Mouse (Mus musculus) skeletal muscle tissue, adult 2 months (tissue): ENCODE measurements around the gene Phldb3.
A peak's percentile ranks its signal among the peaks of the same experiment; 100 is the strongest.

Experiments
- DNase-seq: peaks from one replicate; pipeline ENCODE4 v3.0.0-alpha.2; 2012; ENCODE audit warnings: low read depth, low spot score

The Phldb3 gene

DNA sequence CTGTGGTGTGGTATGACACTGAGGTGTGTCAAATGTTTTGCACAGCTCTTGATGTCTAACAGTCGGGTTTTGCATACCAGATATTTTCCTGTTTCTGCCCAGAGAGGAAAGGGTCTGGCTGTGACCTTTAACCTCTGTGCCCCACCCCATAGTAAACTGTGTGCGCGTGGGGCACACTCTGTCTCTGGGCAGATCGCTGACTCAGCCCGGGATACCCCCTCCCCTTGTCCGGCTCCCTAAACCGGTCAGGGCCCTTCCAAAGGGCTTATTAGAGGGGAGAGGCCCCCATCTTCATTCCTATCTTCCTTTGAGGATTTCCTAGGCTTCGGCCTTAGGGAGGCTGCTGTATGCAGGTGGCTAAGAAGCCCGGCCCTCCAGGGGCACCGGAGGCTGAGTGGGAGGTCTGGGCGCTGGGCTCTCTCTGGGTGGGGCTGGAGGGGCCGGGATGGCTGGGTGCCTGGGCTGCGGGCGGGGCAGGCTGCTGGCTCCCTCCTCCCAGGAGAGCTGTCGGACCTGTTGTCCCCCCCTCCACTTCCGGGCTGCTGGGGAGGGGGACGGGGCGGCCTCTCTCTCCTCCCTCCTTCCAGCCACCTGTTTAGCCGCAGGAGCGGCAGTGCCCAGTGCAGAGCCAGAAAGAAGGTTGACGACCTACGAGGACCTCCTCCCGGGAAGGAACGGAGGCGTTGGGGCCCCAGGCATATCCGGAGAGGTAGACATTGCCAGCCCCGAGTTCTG lies at the start of gene Phldb3:
Gene Phldb3 (plus strand): TSS at position 620 of the 735 bp plus-strand sequence.
- no peak for DNase-seq

DNA sequence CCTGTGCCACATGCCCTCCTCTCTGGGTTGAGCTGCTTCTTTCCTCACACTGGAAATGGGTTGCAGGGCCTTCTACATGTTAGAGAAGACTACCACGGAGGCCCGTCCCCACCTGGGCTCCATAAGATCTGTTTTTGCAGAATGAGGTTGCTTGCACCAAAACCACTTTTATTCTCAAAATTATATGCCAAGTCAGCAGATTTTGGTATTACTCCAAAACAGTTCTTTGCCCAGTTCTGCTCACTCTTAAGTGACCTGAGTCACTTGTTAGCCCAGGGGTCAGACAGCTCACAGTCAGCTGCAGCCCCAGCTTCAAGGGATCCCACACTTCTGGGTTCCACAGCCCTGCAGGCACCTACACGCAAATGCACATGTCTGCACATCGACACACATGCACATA lies 49.1 kb upstream of the Phldb3 start:
- DNase-seq = no peak

DNA sequence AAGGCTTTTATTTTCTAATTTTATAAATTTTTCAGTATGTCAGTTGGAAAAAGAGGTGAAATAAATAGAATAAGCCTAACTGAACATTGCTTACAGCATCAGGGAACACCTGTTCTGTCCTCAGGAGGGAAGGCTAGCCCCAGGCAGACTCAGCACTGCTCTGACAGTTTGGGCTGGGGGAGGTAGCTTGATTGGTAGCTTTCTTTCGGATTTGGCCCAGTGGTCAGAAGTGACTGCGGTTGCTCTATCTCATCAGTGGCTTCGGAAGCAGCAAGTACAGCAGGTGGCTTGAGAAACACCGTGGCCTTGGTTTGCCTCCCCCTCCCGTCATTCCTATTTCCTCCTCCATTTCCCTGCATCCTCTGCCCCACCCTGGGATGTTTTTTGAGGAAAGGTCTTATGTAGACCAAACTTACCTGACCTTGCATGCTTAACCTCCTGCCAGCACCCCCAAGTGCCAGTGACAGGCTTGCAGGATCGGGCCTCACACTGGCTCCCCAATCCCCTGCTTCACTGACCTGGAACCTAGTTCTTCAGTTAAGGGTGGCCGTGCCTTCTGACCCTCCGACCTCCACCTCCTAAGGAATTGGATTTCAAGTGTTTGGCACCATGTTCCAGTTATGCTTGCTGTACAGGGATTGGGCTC lies 47.2 kb upstream of the Phldb3 start:
- no peak for DNase-seq

DNA sequence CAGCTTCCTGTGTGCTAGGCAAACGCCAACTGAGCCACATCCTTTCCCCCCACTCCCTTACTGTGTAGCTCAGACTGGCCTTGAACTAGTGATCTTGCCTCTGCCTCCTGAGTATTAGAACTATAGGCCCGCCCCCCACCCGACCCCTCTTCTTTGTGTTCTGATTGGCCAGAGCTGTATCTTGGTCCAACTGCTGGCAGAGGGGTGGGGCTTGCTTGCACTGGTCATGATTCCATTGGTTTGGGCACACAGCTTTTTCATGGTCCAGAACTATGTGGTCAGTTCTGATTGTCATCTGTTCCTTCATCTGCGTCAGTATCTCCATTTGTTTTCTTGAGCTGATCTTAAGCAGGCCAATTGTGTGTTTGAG lies 46.7 kb upstream of the Phldb3 start:
- no peak for DNase-seq

DNA sequence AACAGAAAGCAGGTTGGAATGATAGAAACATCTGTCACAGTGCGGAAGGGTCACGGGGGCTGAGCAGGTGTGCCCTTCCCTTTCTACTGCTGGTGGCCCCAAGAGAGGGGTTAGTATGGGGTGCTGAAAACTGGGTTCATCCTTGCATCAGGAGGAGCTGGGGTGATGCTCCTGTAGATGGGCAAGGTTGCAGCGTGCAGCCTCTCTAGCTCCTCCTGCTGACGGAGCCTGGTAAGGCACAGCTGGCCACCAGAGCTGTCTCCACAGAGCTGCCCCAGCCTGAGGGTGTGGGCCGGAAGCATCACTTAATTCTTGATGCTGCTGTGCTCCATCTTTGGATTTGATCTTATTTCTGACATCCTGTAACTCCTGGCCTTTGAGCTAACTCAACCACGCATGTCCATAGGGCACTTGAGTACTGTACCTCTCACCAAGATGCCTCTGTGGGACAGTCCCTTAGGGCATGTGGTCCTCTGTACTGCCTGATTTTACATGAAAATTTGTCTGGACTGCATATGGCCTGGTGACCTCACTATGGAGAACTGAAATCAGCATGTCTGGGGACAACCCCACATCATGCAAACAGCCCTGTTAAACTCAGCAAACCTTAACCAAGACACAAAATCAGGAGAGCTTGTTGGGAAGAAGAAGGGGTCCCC lies 45.8 kb upstream of the Phldb3 start:
- peak; percentile 39 for DNase-seq

DNA sequence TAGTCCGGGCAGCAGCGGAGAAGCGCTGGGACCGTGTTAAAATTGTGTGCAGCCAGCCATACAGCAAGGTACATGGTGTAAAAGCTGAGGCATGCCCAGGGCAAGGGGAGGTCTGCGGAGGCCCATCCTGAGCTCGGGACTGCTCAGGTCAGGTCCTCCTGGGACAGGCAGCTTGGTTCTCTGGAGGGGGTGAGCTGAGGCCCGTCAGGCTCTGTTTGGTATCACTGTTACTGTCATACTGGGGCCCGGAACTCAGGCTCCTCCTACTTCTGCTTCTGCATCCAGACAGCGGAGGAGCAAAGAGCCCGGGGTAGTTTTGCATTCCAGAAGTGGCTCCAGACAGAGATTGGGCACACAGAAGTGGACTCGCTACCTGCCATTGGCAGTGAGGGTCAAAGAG lies 44.9 kb upstream of the Phldb3 start:
- no peak for DNase-seq

DNA sequence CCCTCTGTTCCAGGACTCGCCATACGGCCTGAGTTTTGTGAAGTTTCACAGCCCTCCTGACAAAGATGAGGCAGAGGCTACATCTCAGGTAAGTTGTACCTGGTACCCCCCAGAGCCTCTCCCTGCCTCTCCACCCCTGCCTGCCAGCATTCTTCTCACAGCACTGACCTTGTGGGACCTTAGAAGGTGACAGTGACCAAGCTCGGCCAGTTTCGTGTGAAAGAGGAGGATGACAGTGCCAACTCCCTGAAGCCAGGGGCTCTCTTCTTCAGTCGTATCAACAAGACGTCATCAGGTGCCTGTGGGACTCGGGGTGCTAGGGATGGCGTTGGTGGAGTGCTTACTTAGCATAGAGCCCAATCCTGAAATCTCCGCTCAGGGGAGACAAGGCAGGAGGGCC lies 44.4 kb upstream of the Phldb3 start:
- DNase-seq = no peak

DNA sequence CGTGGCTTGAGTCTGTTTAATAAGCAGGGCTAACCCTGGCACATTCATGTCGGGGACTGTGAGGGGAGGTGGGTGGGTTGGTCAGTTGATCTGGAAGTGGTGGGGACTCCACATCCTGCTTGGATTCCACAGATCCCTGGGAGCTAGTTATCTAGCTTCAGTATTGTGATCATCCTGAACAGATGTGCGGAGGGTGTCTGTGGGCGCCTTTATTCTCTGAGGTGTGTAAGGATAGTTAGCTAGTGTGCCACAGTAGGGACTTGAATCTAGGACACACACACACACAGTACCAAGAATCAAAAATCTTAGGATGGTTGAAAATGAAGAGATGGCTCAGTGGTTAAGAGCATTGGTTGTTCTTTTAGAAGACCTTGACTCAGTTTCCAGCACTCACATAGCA lies 42.1 kb upstream of the Phldb3 start:
- no peak for DNase-seq

DNA sequence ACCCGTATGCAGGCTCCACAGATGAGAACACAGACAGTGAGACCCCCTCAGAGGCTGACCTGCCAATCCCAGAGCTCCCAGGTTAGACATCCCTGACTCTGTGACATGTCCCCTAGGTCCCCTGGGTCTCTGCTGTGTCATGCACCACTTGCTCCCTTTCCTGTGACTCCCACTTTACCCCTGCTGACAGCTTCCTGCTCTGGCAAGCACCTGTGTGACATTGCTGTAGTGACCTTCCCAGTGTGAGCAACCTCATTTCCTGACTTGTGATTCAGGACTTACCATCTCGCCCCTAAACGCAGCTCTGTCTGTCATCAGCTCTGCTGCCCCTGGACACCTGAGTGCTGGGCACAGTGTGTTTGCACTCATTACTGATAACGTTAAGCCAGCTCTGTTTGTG lies 39.5 kb upstream of the Phldb3 start:
- no peak for DNase-seq

DNA sequence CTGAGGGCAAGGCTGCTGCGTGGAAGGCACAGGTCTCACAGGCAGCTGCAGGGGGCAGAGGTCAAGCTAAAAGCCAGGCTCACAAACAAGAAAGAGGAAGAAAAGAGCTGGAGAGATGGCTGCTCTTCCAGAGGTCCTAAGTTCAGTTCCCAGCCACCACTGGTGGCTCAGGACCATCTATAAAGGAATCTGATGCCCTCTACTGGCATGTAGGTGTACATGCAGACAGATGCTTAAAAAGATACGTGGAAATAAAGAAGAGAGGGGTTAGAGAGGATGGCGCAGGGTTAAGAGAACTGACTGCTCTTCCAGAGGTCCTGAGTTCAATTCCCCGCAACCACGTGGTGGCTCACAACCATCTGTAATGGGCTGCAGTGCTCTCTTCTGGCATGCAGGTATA lies 38.1 kb upstream of the Phldb3 start:
- DNase-seq = no peak

DNA sequence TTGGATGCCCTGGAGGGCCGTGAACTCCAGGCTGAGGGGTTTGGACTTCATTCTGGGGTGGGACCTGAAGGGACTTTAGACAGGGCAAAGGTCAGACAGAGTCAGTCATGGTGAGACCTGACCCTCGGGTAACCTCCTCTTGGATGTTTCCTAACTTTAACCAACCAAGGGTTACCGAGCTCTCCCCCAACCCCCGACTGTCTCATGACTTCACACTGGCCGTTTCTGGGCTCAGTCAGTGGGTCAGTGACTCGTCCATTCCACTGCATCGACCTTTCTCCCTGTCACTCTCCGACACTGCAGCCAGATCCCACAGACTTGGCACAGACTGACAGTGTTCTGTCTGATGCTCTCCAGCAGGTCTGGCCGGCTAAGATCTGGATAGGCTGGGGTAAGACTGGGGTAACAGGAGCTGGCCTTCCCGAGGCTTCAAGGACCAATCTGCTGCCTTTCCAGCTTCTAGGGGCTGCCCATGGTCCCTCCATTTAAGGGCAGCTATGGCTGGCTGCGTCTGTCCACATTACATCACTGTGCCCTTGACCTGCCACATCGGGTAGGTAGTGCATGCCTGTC lies 36.3 kb upstream of the Phldb3 start:
- no peak for DNase-seq

DNA sequence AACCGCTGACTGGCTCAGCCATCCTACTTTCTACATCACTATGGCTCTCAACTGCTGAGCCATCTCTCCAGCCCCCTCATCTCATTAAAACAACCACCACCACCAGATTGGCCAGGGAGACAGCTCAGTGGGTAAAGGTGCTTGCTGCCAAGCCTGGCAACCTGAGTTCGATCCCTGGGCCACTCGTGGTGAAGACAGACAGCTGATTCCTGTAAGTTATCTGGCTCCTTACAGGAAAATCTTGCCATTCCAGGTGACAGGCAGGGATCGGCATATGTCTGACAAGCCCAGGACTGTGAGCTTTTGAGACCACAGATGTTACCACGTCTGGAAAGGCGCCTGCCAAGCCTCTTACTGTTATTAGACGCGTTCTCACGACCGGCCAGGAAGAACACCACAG lies 32.8 kb upstream of the Phldb3 start:
- DNase-seq = no peak

DNA sequence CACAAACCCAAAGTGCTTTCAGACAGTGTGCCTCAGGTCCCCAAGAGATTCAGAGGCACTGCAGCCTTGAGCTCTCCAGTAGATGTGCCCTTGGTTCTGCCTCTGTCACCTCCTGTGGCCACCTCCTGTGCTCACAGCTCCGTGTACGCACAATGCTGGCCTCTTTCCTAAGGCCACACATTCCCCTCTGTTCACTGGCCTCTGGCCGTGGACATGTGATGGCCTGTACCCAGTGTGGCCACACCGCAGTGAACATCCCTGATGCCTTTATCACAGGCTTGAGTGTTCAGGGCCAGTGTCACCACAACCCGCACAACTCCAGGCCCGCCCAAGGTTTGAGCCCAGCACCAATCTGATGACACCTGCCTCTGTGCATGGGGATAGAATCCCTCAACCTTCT lies 25.7 kb upstream of the Phldb3 start:
- DNase-seq = no peak

DNA sequence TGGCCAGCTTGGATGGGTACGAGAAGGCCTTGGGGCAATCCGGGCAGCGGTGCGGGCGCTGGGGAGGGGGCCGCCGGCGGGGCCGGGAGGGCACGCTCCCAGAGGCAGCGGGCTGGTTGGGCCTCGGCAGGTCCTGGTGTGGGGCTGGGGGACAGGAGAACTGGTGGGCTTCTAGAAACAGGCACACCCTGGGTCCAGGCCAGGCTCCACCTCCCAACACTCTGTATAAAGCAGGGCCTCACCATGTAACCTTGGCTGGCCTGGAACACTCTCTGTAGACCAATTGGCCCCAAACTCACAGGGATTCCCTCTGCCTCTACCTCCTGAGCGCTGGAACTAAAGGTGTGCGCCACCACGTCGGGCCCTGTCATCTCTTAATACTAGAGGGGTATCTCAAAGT lies 24.6 kb upstream of the Phldb3 start:
- DNase-seq = no peak

DNA sequence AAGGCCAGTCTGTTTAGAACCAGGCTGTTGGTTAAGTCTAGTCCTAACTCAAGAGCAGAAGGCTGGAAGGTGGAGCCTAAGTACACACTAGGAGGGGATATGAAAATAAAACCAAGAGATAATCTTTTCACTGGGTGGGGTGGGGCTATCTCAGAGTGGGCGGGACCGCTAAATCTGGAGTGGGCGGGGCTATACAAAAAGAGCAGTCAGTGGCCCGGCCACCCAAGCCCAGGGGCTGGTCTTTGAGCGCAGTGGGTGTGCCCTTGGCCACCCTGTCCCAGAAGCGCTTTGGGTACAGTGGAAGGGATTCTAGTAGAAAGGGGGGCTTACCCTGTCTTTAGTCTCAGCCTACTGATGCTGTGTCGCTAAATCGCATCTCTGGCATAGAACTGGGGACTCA lies 23.7 kb upstream of the Phldb3 start:
- no peak for DNase-seq

DNA sequence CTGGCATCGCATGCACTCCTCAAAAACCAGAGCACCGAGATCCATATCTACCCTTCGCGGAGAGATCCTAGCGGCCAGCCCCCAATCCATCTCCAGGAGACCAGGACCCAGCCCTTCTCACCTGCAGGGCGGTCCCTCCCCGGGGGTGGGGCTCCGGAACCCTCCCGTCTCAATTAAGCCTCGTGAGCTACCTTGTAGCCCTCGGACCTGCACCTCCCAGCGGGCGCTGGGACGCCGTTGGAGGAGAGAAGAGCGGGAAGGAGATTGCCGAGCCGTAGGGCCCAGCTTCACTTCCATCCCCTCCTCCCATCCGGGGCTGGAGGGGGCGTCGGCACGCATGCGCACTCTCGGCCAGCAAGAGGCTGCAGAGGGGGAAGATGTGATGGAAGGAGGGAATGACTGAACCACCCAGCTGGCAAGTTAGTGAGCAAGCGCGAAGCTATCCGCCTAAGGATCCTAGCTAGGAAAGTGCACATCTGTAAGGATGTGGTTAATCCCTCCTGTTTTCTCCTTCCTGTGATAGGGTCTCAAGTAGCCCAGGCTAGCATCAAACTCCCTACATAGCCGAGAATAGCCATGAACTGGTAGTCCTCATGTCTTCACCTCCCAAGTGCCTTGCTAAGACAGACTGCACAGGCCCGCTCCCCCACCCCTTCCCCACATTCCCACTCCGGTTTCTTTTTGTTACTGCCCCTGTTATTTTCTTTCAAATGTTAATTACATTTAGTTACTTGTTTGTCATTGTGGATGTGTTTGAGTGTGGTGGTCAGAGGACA lies 23.0 kb upstream of the Phldb3 start, which contains the start of the genes Ethe1 and Zfp575:
Gene Ethe1 (plus strand): TSS at position 214 of the 776 bp plus-strand sequence.
Gene Zfp575 (minus strand): TSS at position 312 of the 776 bp plus-strand sequence.
- DNase-seq = peak; percentile 34

DNA sequence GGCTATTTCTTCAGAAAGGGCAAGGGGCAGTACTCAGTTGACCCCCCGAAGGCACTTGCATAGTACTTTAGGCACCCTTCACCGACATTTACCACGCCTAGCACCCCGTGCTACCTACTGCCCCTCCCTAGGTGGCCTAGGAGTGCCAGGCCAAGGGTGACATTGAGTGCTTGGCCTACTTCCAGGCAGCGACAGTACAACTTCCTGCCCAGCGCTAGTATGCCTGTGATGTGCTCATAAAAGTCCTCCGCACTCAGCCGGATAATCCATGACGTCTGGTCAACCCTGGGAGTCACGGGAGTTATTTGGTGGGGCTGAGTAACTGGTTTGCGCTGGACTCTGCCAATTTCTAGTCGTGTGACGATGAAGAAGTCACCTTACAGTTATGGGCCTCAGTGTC lies 22.2 kb upstream of the Phldb3 start:
- DNase-seq = no peak

DNA sequence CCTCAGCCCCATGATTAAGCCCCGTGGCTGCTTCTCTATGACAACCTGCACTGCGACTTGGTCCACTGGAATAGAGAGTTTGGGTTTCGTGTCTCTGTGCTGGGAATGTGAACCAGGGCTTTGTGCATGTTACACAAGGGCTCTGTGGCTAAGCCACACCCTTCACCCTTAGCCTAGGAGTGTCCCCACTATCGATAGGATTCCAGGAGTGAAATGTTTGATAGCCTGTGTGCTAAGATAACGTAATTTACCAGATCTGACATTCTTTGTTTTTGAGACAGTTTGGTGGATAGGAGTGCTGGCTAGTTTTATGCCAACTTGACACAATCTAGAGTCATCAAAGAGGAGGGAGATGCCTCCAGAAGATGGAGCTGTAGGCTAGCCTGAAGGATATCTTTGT lies 18.8 kb upstream of the Phldb3 start:
- no peak for DNase-seq

DNA sequence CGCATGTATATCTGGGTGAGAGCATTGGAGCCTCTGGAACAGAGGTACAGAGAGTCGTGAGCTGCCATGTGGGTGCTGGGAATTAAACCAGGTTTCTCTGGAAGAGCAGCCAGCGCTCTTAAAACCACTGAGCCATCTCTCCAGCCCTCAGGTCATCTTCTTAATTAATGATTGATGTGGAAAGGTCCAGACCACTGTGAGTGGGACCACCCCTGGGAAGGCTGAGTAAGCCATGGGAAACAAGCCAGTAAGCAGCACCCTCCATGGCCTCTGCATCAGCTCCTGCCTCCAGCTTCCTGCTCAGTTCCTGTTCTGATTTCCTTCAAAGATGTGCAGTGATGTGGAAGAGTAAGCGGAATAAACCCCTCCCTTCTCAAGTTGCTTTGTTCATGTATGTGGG lies 18.4 kb upstream of the Phldb3 start:
- DNase-seq = no peak

DNA sequence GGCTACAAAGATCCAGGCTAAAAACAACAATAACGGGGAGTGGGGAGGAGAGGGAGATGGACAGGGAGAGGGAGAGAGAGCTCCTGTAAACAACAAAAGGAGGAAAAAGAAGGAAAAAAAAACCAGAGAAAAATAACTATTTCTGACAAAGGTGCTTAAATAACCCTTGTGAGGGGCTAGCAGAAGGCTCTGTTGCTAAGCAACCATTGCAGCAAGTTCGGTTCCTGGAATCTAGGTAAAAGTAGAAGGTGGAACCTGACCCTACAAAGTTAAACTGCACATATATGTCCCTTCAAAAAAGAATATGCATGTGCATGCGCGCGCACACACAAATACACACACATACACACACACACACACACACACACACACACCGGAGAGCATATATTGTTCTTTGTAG lies 17.8 kb upstream of the Phldb3 start:
- no peak for DNase-seq

DNA sequence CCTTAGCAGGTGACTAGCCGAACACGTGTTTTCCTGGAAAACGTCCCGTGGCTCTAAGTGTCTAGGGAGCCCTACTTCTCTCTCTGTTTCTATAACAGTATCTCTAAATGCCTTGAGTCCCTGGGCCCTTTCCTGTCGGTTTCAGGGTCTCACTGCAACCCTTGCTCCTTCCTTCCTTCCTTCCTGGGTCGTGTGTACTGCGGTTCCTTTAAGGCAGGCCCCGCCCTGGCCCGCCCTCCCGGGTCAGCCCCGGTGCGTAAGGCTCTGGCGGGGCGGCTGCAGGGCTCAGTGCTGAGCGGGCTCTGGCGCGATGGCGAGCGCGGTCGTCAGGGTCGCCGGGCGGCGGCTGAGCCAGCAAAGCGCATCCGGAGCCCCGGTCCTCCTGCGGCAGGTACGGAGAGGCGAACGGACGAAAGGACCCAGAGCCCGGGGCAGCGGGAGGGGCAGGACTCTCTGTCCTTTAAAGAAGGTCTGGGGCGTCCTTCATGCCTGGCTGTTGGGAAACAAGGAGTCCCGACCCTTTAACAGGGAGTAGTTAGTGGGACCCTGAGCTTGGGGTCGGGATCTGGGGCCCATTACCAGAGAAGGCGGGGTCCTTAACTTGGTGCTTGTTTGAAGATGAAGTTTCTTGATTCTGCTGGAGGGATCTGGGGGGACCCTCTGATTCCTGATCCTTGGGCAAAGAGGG lies 16.8 kb upstream of the Phldb3 start:
- DNase-seq = peak; percentile 54
